Mouse (Mus musculus) megakaryocyte-erythroid progenitor cell, adult 5-6 weeks (primary cell): ENCODE results near the gene Acsf2. TPM values are rescaled to one million over a fixed set of nuclear protein-coding genes. Genes with fewer than 3 reads are reported as not detected.

Experiments
- ATAC-seq: replicated peaks from 2 replicates; pipeline ENCODE4 v1.8.0; 2016; ENCODE audit warnings: mild to moderate bottlenecking, inconsistent platforms; ENCODE audit not compliant: severe bottlenecking, poor library complexity, low FRiP score, low TSS enrichment
- total RNA-seq, 2 experiments: library from RNA; stranded (forward) in 1 of 2; stranded (reverse) in 1 of 2; fragments of 200-1000, 215-1000 nt in 1 of 2; fragments of >200 nt in 1 of 2; fragmentation: Nextera tagmentation in 1 of 2; gene quantifications; 2 replicates each; pipeline ENCODE4 v1.2.3; 2014 to 2017

Gene Acsf2
- total RNA-seq, 2 experiments from 2014 or later = 2.8 to 10.6 TPM

DNA sequence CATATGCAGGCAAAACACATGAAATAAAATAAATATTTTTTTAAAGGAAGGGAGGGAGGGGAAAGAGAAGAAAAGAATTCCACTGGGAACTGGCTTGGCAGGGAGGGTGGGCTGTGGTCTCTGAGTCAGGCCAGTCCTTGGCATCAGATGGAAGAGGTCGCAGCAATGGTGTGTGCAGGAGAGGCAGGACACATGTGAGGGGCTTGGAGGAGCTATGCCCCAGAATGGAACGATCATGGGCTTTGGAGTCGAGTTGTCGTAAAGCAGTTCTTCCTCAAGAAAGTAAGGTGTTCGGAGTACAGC is 51.3 kb downstream of the Acsf2 start:
- no peak for ATAC-seq

DNA sequence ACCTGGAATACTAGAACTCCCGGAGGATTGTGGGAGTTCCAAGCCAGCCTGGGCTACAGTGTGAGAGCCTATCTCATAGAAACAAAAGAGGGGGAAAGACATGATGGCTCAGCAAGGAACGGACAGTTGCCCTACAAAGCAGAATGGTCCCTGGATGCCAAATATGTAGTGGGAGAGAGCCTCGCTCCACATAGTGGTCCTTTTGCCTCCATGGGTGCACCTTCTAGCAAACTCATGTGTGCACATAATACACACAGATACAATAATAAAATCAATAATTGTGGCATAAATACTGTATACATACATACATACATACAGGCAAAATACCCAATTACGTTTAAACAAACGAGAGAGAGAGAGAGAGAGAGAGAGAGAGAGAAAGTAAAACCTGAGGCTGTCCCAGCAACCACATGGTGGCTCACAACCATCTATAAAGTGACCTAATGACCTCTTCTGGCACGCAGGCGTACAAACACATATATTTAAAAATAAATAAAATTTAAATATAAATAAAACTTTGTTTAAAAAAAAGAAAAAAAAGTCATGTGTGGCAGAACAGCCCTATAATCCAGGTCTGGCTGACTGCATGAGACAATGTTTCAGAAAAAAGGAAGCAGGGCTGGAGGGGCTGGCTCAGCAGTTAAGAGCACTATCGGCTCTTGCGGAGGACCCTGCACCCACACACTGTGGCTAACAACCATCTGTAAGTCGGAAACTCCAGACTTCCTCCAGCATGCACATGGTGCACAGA is 51.8 kb downstream of the Acsf2 start:
- ATAC-seq = no peak

GRCm38 (mm10) chr11:94548888-94549690 is 52.6 kb downstream of the Acsf2 start, which contains the start of gene Rsad1:
TSS of gene Rsad1 (minus strand) at chr11:94549255.
- peak; percentile 89 for ATAC-seq

GRCm38 (mm10) chr11:94548041-94548784 is 53.5 kb downstream of the Acsf2 start:
- ATAC-seq = peak; percentile 42

GRCm38 (mm10) chr11:94547271-94547670 is 54.4 kb downstream of the Acsf2 start:
- ATAC-seq = no peak

DNA sequence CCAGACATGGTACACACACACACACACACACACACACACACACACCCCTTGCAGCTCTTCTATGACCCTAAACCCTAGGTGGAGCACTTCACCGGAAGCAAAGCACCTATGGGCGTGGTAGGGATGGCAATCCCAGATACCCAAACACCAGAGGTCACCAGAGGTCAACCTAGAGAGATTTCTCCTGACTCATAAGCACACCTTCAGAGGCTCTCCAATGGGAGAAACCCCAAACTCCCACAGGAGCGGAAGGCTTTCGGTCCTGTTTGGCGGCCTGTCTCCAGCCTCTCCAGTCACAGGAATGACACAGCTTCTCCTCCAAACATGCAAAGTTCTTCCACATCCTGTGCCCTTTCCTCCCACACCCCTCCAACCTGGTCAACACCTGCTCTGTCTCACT is 55.3 kb downstream of the Acsf2 start:
- no peak for ATAC-seq

DNA sequence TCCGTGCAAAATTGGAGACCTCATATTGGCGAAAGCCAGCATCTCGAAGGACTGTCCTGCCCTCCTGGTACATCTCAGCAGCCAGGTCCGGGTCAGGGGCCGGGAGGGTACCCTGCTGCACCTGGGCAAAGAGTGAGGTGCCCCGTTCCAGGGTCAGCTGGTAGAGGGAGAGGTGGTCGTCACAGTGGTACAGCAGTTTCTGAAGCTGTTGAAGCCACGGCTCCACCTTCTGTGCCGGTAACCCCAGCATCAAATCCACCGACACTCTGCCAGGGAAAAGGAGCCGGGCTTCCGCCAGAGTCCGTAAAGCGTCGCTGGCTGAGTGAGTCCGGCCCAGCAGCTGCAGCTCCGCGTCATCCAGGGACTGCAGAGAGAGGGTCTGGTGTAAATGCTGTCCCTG is 57.2 kb downstream of the Acsf2 start:
- no peak for ATAC-seq

- 0 out of 2 replicates have a peak, but pooled peaks have one; percentile 28 for ATAC-seq
Measured at GRCm38 (mm10) chr11:94543932-94544331, 57.7 kb downstream of the Acsf2 start.

DNA sequence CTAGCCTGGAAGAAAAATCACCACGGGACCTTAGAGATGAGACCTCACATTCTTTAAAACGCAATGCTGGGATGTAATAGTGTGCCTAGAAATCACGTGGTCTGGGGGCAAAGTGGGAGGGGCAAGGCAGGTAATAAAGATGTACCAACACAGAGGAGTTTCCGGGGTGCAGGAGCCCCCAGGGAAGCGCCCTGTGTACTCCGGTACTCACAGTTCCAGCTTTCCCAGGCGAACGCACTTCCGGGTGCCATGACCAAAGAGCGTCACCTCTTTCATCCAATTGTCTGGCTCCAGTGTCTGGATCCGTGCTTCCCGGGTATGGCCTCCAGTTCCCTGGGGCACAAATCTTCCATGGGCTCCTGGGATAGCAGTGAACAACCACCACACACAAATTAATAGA is 58.3 kb downstream of the Acsf2 start:
- ATAC-seq = no peak

DNA sequence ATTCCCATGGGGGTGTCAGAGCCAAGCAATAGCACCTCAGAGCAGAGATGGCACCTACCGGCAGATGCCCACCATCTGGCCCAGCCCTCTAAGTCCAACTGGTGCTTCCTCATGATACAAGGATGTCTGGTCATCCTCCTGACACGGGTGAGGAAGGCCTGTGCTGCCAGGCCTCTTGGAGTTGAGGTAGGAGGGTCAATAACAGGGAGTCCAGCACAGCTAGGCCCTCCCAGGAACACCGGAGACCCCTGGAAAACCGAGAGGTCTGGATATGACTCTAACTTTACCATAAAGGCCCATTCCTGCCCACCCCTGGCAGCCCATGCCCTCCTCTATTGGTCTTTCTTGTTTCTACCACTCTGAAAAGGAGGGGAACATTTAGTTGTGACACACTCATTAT is 59.3 kb downstream of the Acsf2 start:
- no peak for ATAC-seq

DNA sequence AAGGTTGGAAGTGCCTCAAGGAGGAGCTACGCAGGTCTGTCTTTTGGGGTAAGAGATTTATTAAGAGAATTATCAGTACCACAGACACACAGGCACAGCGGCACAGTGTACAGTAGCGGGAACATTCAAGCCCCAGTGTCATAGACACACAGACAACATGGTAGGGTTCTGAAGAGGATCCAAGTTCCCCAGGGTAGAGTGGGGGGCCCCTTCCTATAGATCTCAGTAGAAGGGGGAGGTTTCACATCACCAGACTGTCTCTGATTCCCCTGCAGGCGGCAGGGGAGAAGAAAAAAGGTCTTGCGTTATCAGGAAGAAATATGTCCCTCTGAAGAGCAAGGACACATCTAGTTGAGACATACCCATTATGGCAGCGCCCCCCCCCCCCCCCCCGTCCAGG is 61.9 kb downstream of the Acsf2 start:
- ATAC-seq = no peak

DNA sequence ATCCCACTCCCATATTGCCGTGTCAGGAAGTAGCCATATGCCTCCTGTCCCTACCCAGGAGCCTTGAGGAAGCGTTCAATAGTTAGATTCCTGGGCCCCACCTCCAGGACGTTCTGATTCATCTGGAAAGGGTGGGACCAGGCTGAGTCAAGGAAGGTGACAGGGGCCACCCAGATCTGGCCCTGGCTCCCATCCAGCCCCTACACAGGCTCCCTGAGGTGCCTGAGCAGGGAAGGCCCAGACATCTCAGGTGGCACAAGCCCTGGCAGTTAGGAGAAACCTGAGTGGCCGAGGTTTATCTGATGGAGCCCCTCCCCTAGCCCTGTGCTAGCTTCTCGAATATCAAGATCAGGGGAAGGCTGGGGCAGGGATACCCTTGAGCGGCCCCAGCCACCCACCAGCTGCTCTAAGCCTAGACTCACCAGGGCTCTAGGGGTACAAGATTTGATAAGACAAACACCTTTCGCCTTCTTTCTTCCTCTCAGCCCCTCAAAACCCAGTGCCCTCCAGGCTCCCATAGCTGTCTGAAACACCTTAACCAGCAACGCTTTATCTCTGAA is 62.9 kb downstream of the Acsf2 start:
- ATAC-seq = no peak

GRCm38 (mm10) chr11:94533171-94533570 is 68.5 kb downstream of the Acsf2 start:
- no peak for ATAC-seq

- ATAC-seq = no peak
Measured at GRCm38 (mm10) chr11:94528879-94529278, 72.8 kb downstream of the Acsf2 start.

DNA sequence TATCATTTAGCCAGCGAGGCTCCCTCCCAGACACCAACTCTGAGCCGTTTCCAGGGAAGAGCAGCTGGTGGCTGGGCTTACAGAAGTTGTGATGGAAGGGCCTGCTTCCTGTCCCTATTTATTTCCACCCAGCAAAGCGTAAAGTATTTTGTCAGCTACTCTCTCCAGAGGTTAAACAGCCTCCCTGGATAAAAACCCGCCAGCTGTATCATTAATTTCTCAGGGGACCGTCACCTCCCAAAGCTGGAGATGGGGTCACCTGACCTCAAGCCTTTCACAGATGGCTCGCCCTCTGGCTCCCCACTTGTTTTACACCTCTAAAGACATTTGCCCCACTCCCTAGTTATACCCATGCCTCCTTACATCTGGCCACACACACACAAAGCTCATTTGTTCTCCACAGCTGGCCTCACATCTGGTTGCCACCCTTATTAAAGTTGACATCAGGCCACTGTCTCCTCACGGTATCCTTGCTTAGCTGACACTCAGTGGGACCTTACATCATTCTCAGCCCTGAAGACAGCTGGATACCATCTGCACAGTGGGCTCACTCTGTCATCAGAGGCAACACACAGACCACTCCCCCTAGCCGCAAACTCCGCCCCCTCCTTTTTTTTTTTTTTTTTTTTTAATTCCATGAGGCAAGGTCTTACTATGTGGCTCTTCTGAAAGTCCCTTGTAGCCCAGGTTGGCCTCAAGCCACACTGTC is 75.3 kb downstream of the Acsf2 start:
- ATAC-seq = no peak

GRCm38 (mm10) chr11:94521219-94521843 is 80.3 kb downstream of the Acsf2 start, which contains the start of gene Mycbpap:
TSS of gene Mycbpap (minus strand) at chr11:94521742.
- ATAC-seq = peak; percentile 79

DNA sequence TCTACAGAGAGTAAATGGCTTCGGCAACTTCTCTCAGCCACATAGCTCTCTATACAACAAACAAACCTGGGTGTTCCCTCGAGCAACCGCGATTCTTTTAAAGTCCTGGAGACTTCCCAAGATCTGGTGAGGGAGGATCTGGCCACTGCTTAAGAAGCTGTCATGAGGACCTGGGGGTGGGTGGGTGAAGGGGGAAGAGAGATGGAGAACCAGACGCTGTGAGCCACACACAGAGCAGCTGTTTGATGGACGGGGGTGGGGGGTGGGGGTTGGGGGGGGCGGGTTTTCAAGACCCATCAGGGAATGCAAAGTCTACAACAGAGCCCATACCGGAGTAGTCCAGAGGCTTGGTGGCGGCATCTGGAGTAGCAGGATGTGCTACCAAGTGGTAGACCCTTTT is 88.2 kb downstream of the Acsf2 start:
- ATAC-seq = no peak

- no peak for ATAC-seq
Measured at GRCm38 (mm10) chr11:94508976-94509375, 92.7 kb downstream of the Acsf2 start.
